Mouse (Mus musculus) right cerebral cortex, adult 2 months (tissue): ENCODE results near the gene Chga.

Experiments used
- DNase-seq, 2 experiments: peaks; one replicate each; pipeline ENCODE4 v3.0.0; 2021 to 2022; ENCODE audit warnings: low spot score in 2 of 2

The Chga gene

DNA sequence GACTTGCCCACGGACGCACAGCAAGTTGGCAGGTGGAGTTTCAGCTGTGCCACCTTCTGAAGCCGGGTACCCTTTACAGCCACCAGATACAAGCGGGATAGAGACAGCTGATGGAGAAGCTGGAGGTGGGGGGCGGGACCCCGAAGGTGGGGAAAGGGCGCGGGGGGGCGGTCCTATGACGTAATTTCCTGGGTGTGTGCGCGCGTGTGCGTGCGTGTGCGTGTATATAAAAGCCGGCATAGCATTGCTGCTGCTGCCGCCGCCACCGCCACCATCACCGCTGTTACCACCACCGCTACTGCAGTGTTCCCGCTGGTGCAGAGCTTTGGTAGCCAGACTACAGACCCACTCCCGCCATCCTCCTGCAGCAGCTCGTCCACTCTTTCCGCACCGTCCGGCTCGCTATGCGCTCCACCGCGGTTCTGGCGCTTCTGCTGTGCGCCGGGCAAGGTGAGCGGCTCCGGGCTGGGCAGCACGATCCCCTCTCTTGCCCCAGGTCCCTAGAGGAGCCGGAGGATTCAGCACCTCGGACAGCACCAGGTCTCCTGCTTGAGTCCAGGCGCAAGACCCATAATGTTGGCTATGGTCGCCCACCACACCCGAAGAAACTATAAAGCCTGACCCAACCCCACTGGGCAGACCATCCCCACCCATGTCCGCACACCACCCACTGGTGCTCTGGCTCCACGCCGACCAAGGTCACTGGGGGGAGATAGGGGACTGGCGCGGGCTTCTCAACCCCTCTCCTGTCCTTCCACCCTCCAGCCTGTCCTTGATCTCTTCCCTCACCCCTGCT lies at the start of gene Chga:
Gene Chga (plus strand): TSS at position 249 of the 796 bp plus-strand sequence.
- DNase-seq, result peak; percentile 81 to 82

DNA sequence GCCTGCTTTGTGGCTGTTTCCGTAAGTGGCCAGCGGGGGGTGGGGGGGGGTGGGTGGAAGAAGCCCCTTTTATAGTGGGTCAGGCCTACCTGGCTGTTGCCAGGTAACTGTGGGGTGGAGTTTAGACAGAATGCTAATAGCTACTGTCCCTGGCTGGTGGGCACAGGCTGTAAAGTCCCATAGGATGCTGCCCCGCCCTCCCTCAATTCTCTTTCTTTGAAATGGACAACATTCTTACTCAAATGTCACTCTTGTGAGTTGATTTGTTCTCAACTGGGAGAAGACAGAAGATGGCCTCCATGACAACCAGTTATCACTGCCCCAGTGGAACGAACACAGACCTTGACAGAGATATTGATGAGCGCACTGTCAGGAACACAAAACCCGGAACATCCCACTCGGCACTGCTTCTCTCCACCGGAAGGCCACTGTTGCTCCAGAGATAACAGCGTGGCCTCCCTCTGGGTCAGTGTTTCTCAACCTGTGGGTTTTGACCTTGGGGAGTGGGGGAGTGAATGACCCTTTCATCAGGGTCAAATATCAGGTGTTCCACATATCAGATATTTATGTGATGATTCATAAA lies 49.5 kb upstream of the Chga start:
- no peak for DNase-seq

DNA sequence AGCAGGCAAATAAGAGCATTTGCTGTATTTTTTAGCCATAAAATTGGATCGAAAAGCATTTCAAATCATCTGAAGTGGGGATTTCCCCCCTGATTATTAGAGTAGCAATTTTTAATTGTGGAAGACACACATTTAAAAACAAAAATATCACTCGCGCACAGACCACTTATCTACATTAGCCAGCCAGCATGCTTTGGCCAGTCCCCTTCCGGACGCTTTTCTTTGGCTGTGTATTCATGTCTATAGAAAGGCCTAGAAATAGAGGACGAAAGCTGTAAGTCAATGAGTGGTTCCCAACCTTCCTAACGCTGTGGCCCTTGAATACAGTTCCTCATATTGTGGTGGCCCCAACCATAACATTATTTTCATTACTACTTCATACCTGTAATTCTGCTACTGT lies 48.8 kb upstream of the Chga start:
- no peak for DNase-seq

DNA sequence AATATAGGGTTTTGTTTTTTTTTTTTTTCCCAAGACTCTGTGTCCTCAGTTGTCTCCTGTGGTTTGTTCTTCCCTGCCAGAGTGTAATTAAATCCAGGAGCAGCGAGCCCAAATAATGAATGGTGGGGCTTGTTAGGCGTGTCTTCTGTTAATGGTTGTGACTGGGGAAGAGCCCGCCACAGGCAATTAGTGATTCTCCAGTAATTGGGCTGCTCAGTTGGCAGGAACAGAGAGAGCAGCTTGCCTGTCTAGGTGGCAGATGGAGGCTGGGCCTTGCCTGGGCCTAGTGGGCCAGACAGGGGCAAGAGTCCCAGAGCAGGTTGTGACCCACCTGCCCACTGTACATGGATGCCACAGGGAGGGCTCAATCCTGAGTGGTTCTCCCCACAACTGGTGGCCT lies 43.4 kb upstream of the Chga start:
- DNase-seq, result no peak

DNA sequence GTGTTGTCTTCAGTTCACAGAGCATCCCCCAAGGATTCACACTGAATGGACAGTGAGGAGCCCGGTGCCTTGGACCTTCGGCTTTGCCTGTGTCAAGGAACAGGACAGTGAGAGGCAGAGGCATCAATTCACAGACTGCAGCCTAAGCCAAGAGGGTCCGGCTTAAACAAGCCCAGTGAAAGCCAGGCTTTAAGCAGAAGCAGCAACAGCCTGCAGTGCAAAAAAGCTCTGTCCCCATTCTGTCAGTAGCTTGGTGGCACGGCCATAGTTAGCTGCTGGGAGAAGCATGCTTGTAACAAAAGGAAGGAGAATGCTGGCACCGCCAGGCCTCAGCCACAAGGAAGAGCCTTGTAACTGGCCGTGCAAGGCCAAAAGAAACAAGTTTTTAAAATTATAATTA lies 40.6 kb upstream of the Chga start:
- no peak for DNase-seq

DNA sequence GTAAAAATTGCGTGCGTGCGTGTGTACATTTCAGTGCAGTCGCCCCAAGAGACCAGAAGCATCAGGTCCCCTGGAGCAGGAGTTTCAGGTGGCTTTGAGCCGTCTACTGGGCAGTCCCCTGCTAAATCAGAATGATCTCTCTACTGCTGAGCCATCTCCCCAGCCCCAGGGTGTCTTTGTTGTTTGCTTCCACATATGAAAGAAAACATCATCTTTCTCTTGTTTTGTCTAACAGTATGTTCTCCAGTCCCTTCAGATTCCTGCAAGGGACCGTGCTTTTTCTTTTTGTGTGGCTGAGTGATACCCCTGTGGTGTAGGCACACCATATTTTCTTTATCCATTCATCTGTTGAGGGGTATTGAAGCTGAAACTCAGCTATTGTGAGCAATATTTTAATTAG lies 40.0 kb upstream of the Chga start:
- no peak for DNase-seq

DNA sequence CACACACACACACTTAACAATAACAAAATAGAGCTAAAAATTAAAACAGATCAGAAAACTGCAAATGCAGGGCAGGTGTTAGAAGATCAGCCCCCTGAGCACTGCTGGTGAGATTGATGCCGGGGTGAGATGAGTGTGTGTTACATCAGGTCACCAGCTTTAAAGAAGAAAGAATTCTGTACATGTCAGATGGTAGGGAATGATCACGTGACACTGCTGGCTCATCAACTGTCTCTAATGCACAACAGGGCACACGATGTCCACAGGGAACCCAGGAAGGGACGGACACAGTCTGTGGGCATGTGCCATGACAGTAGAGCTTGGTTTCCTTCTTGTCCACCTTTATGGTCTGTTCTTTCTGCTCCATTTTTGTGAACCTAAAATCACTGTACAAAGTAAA lies 38.6 kb upstream of the Chga start:
- no peak for DNase-seq

DNA sequence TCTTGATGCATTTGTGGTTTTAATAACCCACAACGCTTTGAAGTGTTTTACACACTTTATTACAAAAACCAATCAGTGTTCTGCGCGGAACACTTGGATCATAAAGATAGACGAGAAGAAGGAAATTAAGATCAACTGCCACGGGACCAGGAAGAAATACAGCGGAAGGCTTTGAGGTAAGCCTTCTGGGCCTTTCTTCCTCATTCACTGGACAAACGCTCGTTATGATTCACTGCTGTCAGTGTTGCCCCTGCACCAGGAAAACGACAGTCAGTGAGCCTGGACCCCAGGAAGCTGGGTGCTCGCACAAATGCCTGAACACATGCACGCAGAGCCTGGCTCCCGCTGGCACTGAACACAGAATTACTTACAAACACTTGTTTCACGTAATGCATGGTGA lies 37.1 kb upstream of the Chga start:
- DNase-seq, result no peak

DNA sequence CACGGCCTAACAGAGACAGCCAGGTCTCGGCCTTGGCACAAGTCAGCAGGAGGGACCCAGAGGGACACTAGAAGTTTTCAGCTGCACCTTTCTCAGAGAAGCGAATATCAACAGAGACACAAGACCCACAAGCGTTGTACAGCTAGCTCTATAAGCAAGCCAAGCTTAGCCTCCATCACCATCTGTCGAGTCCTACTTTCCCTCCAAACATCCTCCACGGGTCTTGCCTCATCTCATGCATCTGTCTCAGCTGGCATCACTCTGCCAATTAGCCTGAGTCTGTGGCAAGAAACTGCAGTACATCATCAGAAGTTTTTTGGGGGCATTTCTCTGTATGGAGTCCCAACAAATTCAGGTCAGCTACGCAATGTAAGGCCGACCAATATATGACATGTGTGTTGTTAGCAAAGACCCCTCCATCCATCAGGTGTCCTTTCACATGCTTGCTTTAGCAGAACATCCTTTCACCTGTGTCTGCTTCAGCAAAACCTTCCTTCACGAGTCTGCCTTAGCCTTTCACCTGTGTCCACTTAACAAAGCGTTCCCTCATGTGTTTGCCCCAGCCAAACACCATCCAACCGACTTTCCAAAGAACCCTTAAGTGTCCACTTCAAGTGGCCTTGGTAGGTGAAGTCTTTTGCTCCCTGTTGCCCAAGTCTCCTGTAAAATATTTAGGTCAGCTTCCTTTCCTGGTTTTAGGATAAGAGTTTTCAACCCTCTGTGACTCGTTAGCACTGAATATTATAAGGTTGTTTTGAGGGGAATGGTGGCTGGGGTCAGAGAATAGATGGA lies 34.6 kb upstream of the Chga start:
- DNase-seq, result no peak

DNA sequence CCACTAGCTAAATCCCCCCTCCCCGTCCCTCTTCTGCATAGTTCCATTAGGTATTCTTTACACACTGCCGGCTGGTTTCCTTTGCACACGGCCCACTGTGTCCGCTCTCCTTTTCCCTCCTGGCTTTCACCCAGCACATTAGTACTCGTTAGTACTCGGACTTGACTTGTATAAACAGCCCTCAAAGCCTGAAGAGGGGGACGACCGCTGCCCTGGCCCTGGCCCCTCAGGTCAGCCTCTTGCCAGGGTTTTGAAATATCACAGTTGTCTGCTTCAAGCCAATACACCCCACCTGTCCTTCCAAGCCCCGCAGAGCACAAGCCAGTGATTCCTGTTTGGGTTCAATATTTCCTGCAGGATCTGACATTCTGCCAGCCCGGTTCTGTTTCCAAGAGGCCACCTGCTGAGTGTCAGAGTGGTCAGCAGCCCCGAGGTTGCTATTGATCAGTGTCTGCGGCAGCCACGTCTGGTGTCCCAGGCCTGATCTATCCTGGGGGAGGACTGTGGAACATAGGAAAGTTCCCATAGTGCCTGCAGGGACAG lies 32.9 kb upstream of the Chga start:
- no peak for DNase-seq

DNA sequence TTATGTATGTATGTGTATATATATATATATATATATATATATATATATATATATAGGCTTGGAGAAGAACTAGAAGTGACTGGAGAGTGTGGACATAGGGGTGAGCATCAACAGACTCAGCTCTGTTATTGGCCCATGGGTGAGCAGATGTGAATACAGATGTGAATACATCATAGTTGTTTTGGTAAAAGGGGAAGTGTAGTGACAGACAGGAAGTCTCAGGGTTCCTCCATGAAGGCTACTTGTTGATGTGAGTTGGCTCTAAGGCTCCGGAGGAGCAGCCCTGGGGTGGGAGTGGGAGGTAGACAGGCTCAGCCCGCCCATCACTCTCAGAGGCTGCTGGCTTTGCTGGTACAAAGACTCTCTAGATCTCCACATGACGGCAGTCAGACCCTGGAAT lies 30.6 kb upstream of the Chga start:
- no peak for DNase-seq

DNA sequence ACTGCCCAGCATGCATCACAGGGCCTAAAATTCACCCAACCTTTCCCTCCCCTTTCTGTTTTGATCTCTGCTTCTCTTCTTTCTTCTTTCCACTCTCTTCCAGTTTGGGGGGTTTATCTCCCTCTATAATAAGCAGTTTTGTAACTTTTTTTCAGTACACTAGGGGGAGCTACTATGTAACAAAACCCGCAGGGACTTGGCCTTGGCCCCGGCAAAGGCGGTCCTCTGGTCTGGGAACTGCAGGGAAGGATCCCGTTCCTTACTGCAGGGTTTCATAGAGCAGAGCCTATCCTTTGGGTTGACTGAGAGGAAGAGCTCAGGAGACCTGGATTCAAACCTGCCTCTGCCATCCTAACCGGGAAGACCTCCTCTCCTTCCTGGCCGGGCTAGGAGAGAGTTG lies 30.0 kb upstream of the Chga start:
- DNase-seq, result no peak

DNA sequence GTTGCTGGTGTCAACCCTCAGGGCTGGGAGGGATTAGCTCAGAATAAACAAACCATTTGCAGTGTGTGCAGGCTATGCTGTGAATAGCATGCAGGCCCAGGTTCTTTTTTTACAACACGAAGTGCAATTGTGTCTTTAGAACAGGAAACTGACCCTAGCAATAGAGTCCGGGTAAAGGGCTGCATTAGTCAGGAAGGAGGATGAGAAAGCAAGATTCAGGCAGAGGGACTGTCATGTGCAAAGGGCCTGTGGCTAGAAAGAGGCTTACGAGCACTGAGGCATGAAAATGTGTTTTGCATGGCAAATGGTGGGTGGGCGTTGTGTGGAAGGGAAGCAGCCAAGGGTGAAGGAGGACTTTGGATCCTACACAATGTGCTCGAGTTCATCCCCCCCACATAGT lies 26.8 kb upstream of the Chga start:
- DNase-seq, result no peak

DNA sequence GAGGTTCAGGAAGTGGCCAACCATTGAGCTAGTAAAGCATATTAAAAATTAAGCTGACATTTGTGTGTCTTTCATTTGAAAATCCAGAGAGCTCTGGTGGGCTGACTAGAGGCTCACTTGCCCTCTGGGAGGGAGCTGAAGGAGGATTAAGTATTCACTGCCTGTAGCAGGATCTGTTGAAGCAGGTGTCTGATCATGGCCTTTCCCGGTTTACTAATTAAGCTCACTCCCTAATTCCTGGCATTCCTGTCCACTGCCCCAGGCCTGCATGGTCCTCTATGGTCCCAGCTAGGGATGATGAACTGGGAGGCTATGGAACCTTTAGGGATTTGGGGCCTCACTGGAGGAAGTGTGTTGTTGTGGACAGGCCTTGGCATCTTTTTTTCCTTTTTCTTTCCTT lies 19.0 kb upstream of the Chga start:
- DNase-seq, result no peak

DNA sequence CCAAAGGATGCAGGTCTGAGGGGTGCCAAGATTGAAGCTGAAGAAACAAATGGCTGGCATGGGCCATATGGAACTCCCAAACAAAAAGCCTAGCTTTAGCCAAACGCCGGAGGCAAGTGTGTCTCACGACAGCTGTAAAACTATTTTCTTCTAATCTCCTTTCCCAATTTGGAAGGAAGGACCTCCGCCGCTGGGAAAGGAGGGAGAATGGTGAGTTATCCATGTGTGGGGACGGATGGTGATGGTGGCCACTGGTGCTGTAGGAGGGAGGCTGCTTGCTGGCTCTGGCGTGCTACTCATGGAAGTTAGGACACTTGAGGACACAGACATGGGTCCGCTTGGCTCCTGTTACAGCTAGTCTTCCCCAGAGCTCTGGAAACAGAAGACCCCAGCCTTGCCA lies 14.5 kb upstream of the Chga start:
- DNase-seq, result no peak

DNA sequence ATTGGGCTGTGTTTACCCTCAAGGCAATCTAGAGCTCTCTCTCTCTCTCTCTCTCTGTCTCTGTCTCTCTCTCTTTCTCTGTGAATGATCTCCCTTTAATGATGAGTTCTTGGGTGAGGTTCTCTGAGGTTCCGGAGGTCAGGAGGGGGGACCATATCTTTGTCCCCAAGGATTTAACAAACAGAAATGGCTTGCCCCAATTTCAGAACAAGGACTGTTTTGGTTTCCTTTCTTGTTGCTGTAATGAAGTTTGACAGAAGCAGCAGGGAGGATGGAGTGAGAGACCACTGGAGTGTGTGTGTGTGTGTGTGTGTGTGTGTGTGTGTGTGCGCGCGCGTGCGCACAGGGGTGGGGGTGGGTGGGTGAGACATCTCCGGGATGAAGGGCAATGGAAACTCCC lies 13.6 kb upstream of the Chga start:
- DNase-seq, result no peak

DNA sequence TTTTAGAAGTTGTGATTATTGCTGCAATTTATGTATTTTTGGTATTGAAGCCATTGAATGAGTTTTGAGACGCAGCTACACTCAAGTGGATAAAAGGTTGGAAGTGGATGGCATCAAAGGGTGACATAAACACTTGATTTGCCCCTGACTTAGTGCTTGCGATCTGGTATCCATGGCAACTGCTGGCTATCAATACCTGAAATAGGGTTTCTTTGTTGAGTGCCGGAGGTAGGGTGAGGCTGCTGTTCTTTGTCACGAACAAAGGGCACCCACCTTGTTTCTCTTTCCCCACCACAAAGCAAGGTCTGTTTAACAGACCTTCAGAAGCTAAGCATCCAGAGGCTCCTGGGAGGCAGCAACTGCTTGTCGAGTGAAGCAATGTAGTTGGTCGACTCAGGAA lies 9.6 kb upstream of the Chga start:
- DNase-seq, result no peak

DNA sequence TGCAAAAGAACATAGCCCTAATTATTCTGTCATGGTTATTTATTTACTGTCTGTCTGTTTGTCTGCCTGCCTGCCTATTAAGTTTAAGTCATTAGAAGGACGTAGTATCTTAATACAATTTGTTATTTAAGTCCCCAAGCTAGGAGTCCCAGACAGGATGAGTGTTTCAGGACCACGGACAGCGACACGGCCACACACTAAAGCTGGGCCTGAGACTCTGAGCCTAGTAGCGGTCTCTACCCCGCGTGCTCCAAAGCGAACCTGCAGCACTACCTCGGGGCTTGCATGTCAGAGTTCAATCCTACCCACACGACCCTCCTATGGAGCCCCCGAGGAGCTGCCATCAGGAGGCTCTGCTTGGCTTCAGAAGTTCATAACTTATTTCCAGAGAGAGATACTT lies 4.2 kb upstream of the Chga start:
- DNase-seq, result no peak

DNA sequence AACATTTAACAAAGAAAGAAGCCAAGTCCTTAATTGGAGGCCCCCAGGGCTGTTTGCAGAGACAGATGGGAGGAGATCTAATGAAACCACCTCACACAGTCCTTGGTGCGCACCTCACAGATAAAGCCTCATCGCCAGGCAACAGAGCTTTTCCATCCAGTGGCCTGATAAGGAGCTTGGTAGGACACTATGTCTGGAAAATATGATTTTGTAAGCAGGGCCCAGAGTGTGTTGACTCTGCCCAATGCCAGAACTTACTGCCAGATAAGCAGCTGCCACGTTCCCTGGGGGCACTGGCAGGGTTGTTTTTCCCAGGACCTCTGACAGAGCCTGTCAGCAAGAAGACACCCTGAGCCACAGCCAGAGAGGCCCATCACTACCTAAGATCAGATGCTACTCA lies 3.6 kb upstream of the Chga start:
- DNase-seq, result no peak

DNA sequence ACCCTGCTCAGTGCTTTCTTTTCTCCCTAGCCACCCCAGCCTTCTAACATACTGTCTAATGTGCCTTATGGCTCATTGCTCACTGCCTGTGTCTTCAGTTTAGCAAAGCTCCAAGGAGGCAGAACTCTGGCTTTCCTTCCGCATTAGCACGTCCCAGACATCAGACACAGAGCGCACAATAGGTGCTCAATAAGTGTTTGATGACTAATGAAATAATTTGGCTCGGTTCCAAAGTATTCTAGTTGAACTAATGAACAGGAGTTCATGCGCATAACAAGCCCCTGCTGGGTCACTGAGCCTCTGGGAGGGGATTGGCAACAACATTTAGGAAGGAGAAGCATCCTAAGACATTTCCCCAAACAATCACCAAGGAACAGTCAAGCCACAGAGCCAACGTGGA lies 2.8 kb upstream of the Chga start:
- no peak for DNase-seq

DNA sequence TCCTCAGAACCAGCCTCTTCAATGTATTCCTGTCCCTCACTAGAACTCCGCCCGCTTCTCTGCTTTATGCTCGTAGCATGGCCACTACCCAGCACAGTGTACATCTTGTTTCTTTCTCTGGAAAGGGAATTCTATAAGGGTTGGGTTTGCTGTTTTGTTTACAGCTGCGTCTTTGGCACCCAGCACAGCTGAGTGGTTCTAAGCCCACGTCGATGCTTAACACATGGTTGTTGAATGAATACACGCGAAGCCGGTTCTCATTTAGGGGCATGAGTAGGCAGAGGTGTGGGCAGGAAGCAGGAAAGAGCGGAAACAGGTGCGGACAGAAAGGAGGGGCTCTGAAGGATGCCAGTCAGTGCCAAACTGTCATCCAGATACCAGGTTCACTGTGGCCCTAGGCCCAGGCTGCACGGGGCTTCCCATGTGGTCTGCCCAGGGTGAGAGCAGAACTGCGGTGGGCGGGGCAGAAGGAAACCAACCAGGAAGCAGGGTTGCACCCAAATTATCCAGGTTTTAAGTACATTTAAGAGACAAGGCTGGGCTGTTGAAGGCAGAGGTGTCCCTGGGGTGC lies 979 bp upstream of the Chga start:
- DNase-seq, result peak; percentile 45 to 51

DNA sequence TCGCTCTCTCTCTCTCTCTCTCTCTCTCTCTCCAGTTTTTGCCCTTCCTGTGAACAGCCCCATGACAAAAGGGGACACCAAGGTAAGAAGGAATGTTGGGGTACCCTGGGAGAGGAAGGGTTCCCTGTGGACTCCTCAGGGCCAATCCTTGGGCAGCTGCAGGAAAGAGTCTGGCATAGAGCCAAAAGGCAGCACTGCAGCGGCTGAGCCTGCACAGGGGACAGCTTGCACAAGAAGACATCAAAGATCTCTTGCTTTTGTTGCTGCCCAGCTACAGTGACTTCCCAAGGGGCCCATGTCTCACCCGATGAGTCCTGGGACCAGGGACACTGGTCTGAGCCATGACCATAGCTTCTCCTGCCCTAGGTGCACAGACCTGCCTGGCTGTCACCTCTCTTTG lies 1.1 kb downstream of the Chga start:
- peak in 1 of 2 experiments; percentile 40 for DNase-seq
